In the genomic region with DNA sequence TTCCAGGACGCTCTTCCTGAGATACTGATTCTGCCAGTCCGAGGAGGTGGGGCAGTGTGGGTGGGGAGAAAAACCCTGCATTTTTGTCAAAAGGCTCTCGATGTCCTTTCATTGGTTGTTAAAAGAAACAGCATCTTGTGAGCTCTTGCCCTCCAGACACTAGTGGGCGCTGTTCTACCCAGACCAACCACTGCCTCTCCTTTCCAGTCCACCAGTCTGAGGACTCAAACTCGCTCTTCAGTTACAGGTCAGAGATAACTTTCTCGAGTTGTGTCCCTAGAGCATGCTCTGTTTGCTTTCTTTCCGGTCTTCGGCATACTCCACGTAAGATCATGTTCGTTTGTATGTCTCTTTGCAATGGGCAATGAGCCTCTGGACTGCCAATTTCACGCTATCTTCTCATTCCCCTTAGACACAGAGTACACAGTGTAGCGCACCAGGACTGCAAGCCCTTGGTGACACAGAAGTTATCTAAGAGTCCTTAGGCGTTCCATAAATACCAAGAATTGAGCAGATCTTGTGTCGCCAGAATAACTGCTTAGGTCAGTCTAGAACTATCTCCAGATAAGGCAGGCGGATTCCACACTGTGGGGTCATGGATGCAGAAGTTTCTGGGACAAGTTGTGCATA, we compare ENCODE assay signal across 13 mouse cellular contexts.
A peak's percentile ranks its signal among the peaks of the same experiment; 100 is the strongest.
DNase-seq lines count a peak whose midpoint lies in the region; ATAC-seq and TF ChIP-seq lines count a peak whose summit lies in the region.
"Had no signal": no experiment of that assay in that cellular context is flagged by ENCODE, and none has a peak within 500 bp of the region (broad histone marks: within the 10 kb centered on the region; RNA-seq: fewer than 3 reads in every experiment).

No protein-coding gene starts in this region.

- no peak for TF ChIP-seq POLR2A in kidney, adult 2 months (IDR thresholded peaks at IDR 0.05; ENCODE audit: low read depth, low read length)

- TF ChIP-seq EP300 in stomach, postnatal 0 days (optimal IDR thresholded peaks at IDR 0.05), result no peak

- H3K4me2 ChIP-seq in kidney, embryonic 16.5 days (replicated peaks; ENCODE audit: low read depth, low read length), result no peak overlapping the region
- no peak overlapping the region for H3K4me2 ChIP-seq in stomach, postnatal 0 days (replicated peaks; ENCODE audit: low read depth)
- H3K4me2 ChIP-seq: stomach, embryonic 15.5 days had no signal

- no peak for DNase-seq in kidney, adult 2 months
- peak; percentile 2 for DNase-seq in thymus, postnatal 25 days
- no peak for DNase-seq in thymus, postnatal 14 days
- peak; percentile 73 for DNase-seq in ZHBTc4 (ENCODE audit: low read depth, low spot score)
- DNase-seq in stomach, postnatal 0 days (ENCODE audit: low spot score), result peak; percentile 17
- no peak for DNase-seq in cerebellum, adult 8-10 months
- no peak for DNase-seq in gastrocnemius, adult 8-10 months (ENCODE audit: low spot score in 2 of 2)
- DNase-seq: embryo, embryonic 11 days had no signal

- no peak for ATAC-seq in kidney, embryonic 16.5 days (ENCODE audit: low FRiP score, low TSS enrichment)
- ATAC-seq in stomach, postnatal 0 days (ENCODE audit: low FRiP score, low TSS enrichment), result no peak
- ATAC-seq: inflammation-experienced regulatory T-cells, adult 6 months had no signal

- TF ChIP-seq CTCF in kidney, adult 2 months (conservative IDR thresholded peaks at IDR 0.05; ENCODE audit: insufficient read depth, insufficient read length, low read depth, low read length), result peak; percentile 31; the same call in 1 of the 2 replicates
- TF ChIP-seq CTCF in stomach, postnatal 0 days (IDR thresholded peaks at IDR 0.05; ENCODE audit: low read depth), result peak; percentile 55

- no peak overlapping the region for H3K27ac ChIP-seq in kidney, adult 2 months (ENCODE audit: insufficient read depth, low read depth, low read length)
- no peak overlapping the region for H3K27ac ChIP-seq in kidney, embryonic 16.5 days (ENCODE audit: low read length)
- H3K27ac ChIP-seq in stomach, postnatal 0 days (replicated peaks), result no peak overlapping the region
- H3K27ac ChIP-seq: forebrain, embryonic 10.5 days; limb, embryonic 10.5 days; stomach, embryonic 15.5 days had no signal

- H3K4me3 ChIP-seq in kidney, adult 2 months (ENCODE audit: insufficient read depth, low read depth, low read length), result no peak overlapping the region
- H3K4me3 ChIP-seq in kidney, embryonic 16.5 days (ENCODE audit: low read length), result no peak overlapping the region
- no peak overlapping the region for H3K4me3 ChIP-seq in stomach, postnatal 0 days (ENCODE audit: low read depth, low read length)
- H3K4me3 ChIP-seq: forebrain, embryonic 10.5 days; limb, embryonic 10.5 days; stomach, embryonic 15.5 days had no signal

- H3K9me3 ChIP-seq in kidney, embryonic 16.5 days (ENCODE audit: low read length), result no peaks in the 10 kb centered on the region
- no peaks in the 10 kb centered on the region for H3K9me3 ChIP-seq in stomach, postnatal 0 days (ENCODE audit: control insufficient read depth, low read length)
- H3K9me3 ChIP-seq: forebrain, embryonic 10.5 days; limb, embryonic 10.5 days; stomach, embryonic 15.5 days had no signal

- H3K36me3 ChIP-seq in kidney, adult 2 months (ENCODE audit: control insufficient read depth, insufficient read depth, low read length), result no peaks in the 10 kb centered on the region
- no peaks in the 10 kb centered on the region for H3K36me3 ChIP-seq in kidney, embryonic 16.5 days (ENCODE audit: insufficient read depth, low read length)
- H3K36me3 ChIP-seq in stomach, postnatal 0 days (ENCODE audit: control insufficient read depth, insufficient read depth, low read length), result no peaks in the 10 kb centered on the region
- H3K36me3 ChIP-seq: forebrain, embryonic 10.5 days; limb, embryonic 10.5 days; stomach, embryonic 15.5 days had no signal

- H3K27me3 ChIP-seq in kidney, adult 2 months (replicated peaks; ENCODE audit: control insufficient read depth, insufficient read depth, low read length), result no peaks in the 10 kb centered on the region
- H3K27me3 ChIP-seq in kidney, embryonic 16.5 days (ENCODE audit: insufficient read depth, low read length), result no peaks in the 10 kb centered on the region
- no peaks in the 10 kb centered on the region for H3K27me3 ChIP-seq in stomach, postnatal 0 days (ENCODE audit: control insufficient read depth, insufficient read depth, low read length)
- H3K27me3 ChIP-seq: stomach, embryonic 15.5 days had no signal

- whole genome bisulfite sequencing in kidney, adult 2 months, result 82% methylated on average over 15 of the region's 15 CpGs
- 83% methylated on average over 15 of the region's 15 CpGs for WGBS in kidney, embryonic 16.5 days
- WGBS in stomach, postnatal 0 days, result 79% methylated on average over 15 of the region's 15 CpGs

- no peaks in the 10 kb centered on the region for H3K4me1 ChIP-seq in kidney, adult 2 months (ENCODE audit: control insufficient read depth, insufficient read depth, low read length)
- H3K4me1 ChIP-seq in kidney, embryonic 16.5 days (ENCODE audit: insufficient read depth, low read length), result peaks cover under 1% of the 10 kb centered on the region; the same call in 1 of the 2 replicates
- H3K4me1 ChIP-seq in stomach, postnatal 0 days (replicated peaks; ENCODE audit: control insufficient read depth, insufficient read depth), result no peaks in the 10 kb centered on the region
- H3K4me1 ChIP-seq: stomach, embryonic 15.5 days had no signal

- no peak overlapping the region for H3K9ac ChIP-seq in kidney, embryonic 16.5 days (replicated peaks; ENCODE audit: low read length)
- H3K9ac ChIP-seq in stomach, postnatal 0 days (ENCODE audit: low read length), result no peak overlapping the region
- H3K9ac ChIP-seq: stomach, embryonic 15.5 days had no signal

Comparison
In these comparisons a context has a peak if more than half of its experiments do, and no peak if none do; other contexts are left out.
1. DNase-seq: peak in thymus, postnatal 25 days (single experiment), ZHBTc4 (single experiment) and stomach, postnatal 0 days (single experiment); none in kidney, adult 2 months (single experiment), thymus, postnatal 14 days (single experiment), cerebellum, adult 8-10 months (single experiment) and gastrocnemius, adult 8-10 months (0 of 2).